Mouse (Mus musculus) fibroblast of lung, adult 2 months (primary cell): ENCODE results near the gene Pex13.
"Not testable (repeated sequence)": the region's sequence is repeated elsewhere in the genome, so short reads cannot be mapped to it uniquely, and the experiment has no call there.

Experiments
- DNase-seq: peaks from one replicate; pipeline ENCODE4 v3.0.0-alpha.2; 2011; ENCODE audit warnings: low read depth

Pex13 gene

GRCm38 (mm10) chr11:23647431-23647830, 18.3 kb downstream of the Pex13 start:
- no peak for DNase-seq

GRCm38 (mm10) chr11:23634573-23634972, 31.2 kb downstream of the Pex13 start:
- DNase-seq, result no peak

GRCm38 (mm10) chr11:23633879-23634215, 31.9 kb downstream of the Pex13 start:
- no peak for DNase-seq

GRCm38 (mm10) chr11:23632945-23633878, 32.5 kb downstream of the Pex13 start, which contains the start of gene 0610010F05Rik:
Gene 0610010F05Rik (minus strand): TSS chr11:23633639.
- peak; percentile 69 for DNase-seq

- DNase-seq, result no peak
Measured at GRCm38 (mm10) chr11:23630664-23631063, 35.1 kb downstream of the Pex13 start.

GRCm38 (mm10) chr11:23618995-23619394, 46.8 kb downstream of the Pex13 start:
- DNase-seq, result no peak

GRCm38 (mm10) chr11:23614546-23614945, 51.2 kb downstream of the Pex13 start:
- DNase-seq, result no peak

- DNase-seq, result not testable (repeated sequence)
Measured at GRCm38 (mm10) chr11:23607291-23607690, 58.5 kb downstream of the Pex13 start.
